Mouse (Mus musculus) CH12F3 (cell line): Measurements from ENCODE around the gene Lzic.

Experiments
- in situ Hi-C: fragments of 300-500 bp; cut with MboI; formaldehyde crosslinking; loops from 2 replicates; pipeline ENCODE4 v1.14.3; 2020; ENCODE audit warnings: low sequenced_read_pairs

Gene Lzic

GRCm38 (mm10) chr4:149477078-149477477 is 8.0 kb upstream of the Lzic start, which contains the start of gene Tmem274:
Tmem274 (plus strand) TSS chr4:149477378.
- in situ Hi-C loops: no loop called here

DNA sequence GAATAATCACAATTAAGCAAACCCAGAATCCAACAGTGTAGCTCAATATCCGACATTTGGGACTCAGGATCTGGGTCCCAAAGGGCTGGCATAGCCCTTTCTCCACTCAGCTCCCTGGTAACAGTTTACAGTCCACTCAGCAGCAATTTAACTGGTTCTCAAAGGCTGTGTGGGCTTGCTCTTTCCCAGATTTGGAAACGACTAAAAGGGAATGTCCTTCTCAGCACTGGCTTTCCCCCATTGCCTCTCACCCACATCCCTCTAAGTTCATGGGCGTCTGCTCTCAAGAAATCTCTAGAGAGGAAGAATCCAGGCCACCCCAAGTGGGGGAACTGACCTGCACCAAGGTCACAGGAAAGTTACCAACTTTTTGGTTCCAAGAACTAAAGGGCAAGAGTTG is 463 bp upstream of the Lzic start:
- in situ Hi-C loops: no loop called here

GRCm38 (mm10) chr4:149485825-149486206 is 787 bp downstream of the Lzic start:
- in situ Hi-C loops: no loop called here

DNA sequence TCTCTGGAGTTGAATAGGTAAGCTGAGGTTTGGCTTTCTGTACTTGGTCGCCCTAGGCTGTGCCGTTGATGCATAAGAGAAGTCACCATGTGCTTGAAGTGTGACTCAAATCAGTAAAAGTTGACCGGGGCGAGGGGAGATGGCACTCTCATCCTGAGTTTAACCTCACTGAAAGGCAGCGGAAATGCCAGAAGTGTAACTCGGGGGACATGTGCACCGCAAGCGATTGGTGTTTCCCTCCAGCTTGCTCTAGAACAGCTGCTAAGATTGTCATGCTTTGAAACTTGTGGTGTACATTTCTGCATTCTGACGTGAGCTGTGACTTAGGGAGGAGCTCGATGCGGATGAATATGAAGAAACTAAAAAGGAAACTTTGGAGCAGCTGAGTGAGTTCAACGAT is 2.7 kb downstream of the Lzic start:
- in situ Hi-C loops: no loop called here

DNA sequence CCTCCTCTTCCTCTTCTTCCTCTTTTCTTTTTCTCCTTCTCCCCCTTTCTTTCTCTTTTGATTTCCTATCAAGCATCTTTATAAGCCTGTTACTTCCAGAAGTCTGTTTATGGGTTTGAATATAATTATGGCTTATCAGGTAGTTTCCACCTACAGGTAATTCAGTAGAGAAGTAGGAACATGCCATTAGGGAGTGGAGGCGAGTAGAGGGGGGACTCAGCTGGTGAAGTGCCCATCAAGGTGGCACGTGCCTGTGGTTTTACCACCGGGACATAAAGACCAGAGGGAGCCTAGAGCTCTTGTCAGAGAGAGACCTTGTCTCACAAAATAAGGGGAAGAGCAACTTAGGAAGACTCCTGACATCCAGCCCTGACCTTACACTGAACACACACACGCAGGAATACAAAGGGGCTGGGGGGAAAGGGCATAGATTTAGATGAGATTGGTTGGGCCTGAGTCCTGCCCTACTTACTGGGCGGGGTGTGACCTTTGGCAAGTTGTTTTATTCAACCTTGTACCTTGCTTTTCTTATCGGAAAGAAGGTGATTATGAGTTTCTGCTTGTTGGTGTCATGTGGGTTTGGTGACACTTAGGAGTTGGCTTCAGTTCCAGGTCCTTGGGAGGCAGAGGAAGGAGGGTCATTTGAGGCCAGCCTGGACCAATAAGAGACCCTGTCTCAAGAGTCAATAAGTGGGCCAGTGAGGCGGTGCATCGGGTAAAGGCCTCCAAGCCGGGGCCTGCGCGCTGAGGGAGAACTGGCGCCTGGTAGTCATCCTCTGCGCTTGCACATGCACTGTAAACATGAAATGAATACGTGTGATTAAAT is 4.6 kb downstream of the Lzic start:
- in situ Hi-C loops: no loop called here

GRCm38 (mm10) chr4:149491151-149491550 is 6.1 kb downstream of the Lzic start:
- in situ Hi-C loops: no loop called here

GRCm38 (mm10) chr4:149496612-149497011 is 11.6 kb downstream of the Lzic start:
- in situ Hi-C loops: no loop called here

- in situ Hi-C loops: no loop called here
These were observed 13.9 kb downstream of the Lzic start for GRCm38 (mm10) chr4:149498901-149499300.

- in situ Hi-C loops: no loop called here
These were observed 14.8 kb downstream of the Lzic start for GRCm38 (mm10) chr4:149499790-149500189.

DNA sequence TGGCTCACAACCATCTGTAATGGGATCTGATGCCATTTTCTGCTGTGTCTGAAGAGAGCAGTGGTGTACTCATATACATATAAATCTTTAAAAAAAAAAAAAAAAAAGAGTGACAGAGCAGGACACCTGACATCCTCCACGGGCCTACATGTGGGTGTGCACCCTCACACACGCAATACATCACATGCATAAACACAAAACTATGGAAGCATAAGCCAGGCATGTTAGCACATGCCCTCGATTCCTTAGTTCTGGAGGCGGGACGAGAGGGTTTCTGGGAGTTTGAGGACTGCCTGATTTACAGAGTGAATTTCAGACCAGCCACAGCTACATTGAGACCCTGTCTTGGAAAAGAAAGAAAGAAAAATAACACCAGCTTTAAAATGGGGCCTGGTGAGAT is 19.3 kb downstream of the Lzic start:
- in situ Hi-C loops: no loop called here

DNA sequence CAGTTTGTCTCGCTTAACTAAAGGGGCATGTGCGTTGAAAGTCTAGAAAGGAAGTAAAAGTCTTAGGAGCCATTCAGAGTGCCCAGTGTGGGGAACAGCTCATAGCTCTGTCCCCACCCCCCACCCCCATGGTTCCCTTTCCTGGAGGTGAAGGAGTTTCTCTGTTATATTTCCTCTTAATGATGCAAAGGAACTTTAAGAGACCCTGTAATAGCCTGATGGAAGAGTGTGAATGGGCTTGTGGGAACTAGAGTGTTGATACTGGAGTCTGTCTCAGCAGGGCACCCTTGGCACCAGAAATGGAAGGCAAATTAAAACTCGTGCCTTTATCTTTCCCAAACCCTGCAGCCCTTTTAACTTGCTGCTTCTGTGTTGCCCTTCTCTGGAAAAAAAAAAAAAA is 19.8 kb downstream of the Lzic start:
- in situ Hi-C loops: no loop called here

GRCm38 (mm10) chr4:149505261-149505967 is 20.4 kb downstream of the Lzic start:
- in situ Hi-C loops: no loop called here

- in situ Hi-C loops: no loop called here
These were observed 21.9 kb downstream of the Lzic start for GRCm38 (mm10) chr4:149506904-149507303.

DNA sequence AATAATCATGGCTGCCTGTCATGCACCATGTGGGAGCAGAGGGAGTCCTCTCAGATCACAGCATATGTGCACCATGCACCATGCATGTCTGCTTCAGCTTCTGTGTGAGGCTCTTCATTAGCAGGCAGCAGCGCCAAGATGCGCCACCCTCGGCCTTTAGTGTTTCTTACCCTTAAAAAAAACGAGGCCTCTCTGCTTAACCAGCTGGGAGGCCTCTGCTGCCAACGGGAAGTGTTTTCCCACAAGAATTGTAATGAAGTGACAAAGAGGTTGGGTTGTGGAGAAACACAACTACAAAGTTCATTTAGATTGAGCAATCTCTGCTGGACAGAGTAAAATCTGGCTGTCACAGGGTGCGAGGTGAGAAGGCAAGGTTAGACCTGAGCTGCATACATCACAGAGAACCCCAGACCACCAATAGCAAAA is 26.2 kb downstream of the Lzic start:
- in situ Hi-C loops: no loop called here

DNA sequence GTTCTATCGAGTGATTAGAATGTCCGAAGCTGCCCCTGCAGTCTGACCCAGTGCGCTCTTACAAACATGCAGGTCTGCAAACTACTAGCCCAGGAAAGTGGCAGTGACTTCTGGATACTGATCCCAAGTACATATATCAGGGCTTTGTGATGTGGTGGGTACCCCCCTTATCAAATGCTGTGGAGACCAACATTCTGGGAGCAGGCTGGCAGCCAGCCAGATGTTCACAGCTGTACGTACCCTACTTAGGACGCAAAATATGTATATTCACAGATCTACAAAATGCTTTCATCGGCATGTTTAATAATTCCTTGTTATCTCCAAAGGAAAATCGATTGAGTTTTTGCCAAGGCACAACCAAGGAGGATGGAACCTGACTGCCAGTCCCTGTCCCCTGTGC is 27.0 kb downstream of the Lzic start:
- in situ Hi-C loops: no loop called here

DNA sequence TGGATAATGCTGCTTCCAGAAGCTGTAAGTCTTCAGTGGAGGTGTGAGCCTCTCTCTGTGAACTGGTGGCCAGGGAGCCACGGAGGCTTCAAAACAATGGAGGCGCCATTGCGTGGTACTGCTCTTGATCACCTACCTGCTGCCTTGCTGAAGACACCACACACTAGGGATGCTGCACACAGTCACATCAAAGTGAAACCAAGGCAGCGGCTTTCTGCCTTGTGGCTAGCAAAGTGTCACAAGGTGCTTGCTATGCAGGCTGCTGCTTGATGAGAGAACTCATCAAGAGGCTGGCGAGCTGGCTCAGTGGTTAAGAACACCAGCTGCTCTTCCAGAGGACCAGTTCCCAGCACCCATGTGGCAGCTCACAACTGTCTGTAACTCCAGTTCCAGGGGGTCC is 30.7 kb downstream of the Lzic start:
- in situ Hi-C loops: no loop called here

DNA sequence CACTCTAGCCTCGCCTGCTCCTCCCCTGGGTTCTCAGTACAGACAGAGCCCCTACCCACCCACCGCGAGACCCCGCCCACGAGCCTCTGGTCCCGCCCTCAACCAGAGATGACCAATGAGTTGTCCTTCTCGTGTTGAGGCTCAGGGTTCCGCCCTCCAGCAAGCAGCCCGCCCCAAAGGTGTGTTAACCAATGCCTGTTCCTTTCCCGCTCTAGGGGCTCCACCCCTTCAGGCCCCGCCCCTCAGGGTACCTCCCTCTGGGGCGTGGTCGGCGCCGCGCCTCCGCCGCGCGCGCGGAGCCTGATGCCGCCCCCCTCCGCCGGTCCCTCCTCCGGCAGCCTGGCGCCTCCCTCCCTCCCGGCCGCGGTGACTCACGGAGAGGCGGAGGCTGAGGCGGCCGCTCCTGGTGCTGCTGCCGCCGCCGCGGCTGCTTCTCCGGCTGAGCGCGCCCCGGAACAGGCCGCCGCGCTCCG is 32.9 kb downstream of the Lzic start, which contains the start of gene Ctnnbip1:
Ctnnbip1 (plus strand) TSS at position 369 of the 473 bp plus-strand sequence.
- in situ Hi-C loops: no loop called here

GRCm38 (mm10) chr4:149518351-149519220 is 33.6 kb downstream of the Lzic start:
- in situ Hi-C loops: no loop called here

GRCm38 (mm10) chr4:149521258-149521657 is 36.2 kb downstream of the Lzic start:
- in situ Hi-C loops: no loop called here

DNA sequence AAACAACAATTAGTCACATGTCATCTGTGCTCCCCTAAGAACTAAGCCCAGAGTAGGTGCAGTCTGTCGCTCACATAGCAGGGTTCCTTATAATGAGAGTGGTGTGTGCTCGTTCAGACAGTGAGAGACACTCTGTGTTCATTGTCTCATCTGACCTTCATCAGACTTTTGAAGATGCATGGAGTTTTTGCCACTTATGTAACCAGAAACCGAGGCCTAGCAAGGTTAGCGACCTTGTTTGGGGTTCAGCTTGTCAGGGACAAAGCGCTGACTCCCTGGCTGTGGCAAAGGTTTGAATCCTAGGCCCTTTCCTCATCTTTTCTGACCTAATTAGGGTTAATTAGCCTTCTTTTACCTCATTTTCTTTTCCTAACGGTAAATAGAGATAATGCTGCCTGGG is 38.9 kb downstream of the Lzic start:
- in situ Hi-C loops: no loop called here

- in situ Hi-C loops: no loop called here
These were observed 40.1 kb downstream of the Lzic start for GRCm38 (mm10) chr4:149525170-149525569.
